8 mouse cellular contexts compared by ENCODE assay signal in genomic region chr11:103359122-103359521, GRCm38 (mm10). TPM values are rescaled to one million over a fixed set of nuclear protein-coding genes. Genes with fewer than 3 reads are reported as not detected.
DNase-seq lines count a peak whose midpoint lies in the region; ATAC-seq lines count a peak whose summit lies in the region.

No protein-coding gene starts in this region.

- H3K9me3 ChIP-seq in forebrain, embryonic 15.5 days = no peaks in the 10 kb centered on the region

- ATAC-seq in forebrain, embryonic 15.5 days (replicated peaks) = peak; percentile 27; the same call in 1 of the 2 replicates
- peak; percentile 63 to 71 for ATAC-seq in hematopoietic stem cell, adult 5-6 weeks (replicated peaks in 1 of 2; ENCODE audit: insufficient read depth in 1 of 2, low FRiP score in 2 of 2, low TSS enrichment in 1 of 2, low read depth in 1 of 2, poor library complexity in 2 of 2, severe bottlenecking in 2 of 2)

- H3K9ac ChIP-seq in forebrain, embryonic 15.5 days (replicated peaks) = no peak overlapping the region

- under 1% methylated on average over 22 of the region's 22 CpGs for WGBS in forebrain, embryonic 15.5 days

- peak overlapping the region; percentile 3; the same call in 1 of the 2 replicates for H3K4me3 ChIP-seq in forebrain, embryonic 15.5 days

- H3K36me3 ChIP-seq in forebrain, embryonic 15.5 days = no peaks in the 10 kb centered on the region

- no peak overlapping the region for H3K27ac ChIP-seq in forebrain, embryonic 15.5 days (replicated peaks)

- H3K4me2 ChIP-seq in forebrain, embryonic 15.5 days (replicated peaks) = peak overlapping the region; percentile 12; the same call in 1 of the 2 replicates

- H3K4me1 ChIP-seq in forebrain, embryonic 15.5 days = peaks cover 43% of the 10 kb centered on the region

- DNase-seq in ES-CJ7 (ENCODE audit: low read depth, low spot score) = peak; percentile 92
- DNase-seq in c-Kit-positive CD71-positive TER-119-negative erythroid progenitor cells, embryonic 14.5 days (ENCODE audit: low read depth) = peak; percentile 67
- DNase-seq in layer of hippocampus, adult 9-11 months = peak; percentile 49
- peak; percentile 80 for DNase-seq in lung, postnatal 14 days
- peak; percentile 92 for DNase-seq in retina, embryonic 14.5 days (ENCODE audit: low spot score)
- peak; percentile 77 for DNase-seq in urinary bladder, postnatal 14 days (ENCODE audit: low spot score)

- H3K27me3 ChIP-seq in forebrain, embryonic 15.5 days = peaks cover 44% of the 10 kb centered on the region

RNA-seq across cellular contexts. Expression of gene Arhgap27, which starts 4.4 kb away (rescaled TPM):
- polyA plus RNA-seq in forebrain, embryonic 15.5 days (2015; fragmentation: Nextera tagmentation; extraction: Ambion mirVana) = 2.5 and 3.0 TPM in 2 replicates
- total RNA-seq in hematopoietic stem cell, adult 5-6 weeks (2017) = 21.3 and 21.5 TPM in 2 replicates

RNA-seq across cellular contexts. Expression of gene Plekhm1, which starts 53.4 kb away (rescaled TPM):
- 8.8 and 8.9 TPM in 2 replicates for polyA plus RNA-seq in forebrain, embryonic 15.5 days (2015; fragmentation: Nextera tagmentation; extraction: Ambion mirVana)
- 4.0 and 5.1 TPM in 2 replicates for total RNA-seq in hematopoietic stem cell, adult 5-6 weeks (2017)
